Mouse (Mus musculus) subcutaneous adipose tissue, adult 2 months (tissue): ENCODE data around the gene Olfr1417. TPM values are rescaled to one million over a fixed set of nuclear protein-coding genes. Genes with fewer than 3 reads are reported as not detected.

Experiments
- polyA plus RNA-seq: library from polyadenylated mRNA; depleted of rRNA; stranded (reverse); fragments of >200 nt; gene quantifications from 2 replicates; pipeline ENCODE4 v1.2.3, GENCODE M21; 2012; ENCODE audit warnings: low replicate concordance; rRNA removed

Gene Olfr1417
- polyA plus RNA-seq = not detected in 2 replicates

DNA sequence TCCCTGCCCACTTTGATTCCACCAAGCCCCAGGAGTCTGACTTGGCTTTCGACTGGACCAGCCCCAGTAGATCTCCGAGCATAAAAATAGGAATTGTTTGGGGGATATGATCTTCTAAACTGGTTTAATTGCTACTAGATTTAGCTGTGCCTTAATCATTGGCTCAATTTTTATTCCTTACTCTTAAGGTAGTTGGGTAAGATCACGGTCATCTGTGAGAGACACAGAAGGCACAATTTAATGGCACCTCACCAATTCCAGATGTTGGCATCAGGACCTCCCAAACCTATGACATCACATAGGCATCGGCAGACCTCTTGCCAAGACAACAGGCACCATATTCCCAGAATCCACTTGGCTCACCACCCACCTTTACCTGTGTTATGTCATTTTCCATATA, at the start of gene Olfr1417:
Gene Olfr1417, minus strand, starts transcription at position 101 of the 400 bp plus-strand sequence.

DNA sequence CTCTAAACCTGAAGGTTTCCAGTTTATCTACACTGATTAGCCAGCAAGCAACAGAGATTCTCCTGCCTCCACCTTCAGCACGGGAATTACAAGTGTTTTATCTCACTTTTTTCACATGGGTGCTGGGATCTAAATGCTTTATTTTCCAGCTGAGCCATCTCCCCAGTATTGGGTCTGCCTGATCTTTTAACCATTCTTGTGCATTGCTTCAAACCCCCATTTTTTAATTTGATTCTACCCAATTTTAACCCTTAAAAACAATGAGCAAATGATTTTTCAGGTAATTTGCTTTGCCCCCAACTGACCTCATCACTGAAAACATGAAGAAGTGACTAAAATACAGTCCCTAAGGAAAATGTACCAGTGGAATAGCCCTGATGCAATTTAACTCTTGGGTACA, 47.2 kb upstream of the Olfr1417 start, which contains the start of gene Olfr1420:
Gene Olfr1420, plus strand, starts transcription at position 301 of the 400 bp plus-strand sequence.

DNA sequence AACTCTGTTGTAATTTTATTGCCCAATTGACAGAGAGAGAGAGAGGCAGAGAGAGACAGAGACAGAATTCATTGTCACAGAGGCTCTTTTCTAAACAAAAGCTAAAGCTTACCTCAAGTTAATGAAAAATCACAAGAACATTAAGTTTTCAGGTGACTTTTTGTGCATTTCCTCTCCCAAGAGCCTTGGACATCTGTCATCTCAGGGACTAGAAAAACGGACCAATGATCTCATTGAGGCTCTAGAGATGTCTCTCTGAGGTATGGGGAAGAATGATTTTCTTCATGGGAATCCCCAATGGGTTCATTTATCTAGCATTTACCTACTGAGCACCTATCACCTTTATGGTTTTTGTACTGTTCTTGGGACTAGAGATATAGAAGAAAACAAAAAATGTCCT, 36.0 kb upstream of the Olfr1417 start, which contains the start of gene Olfr1419:
Gene Olfr1419, minus strand, starts transcription at position 101 of the 400 bp plus-strand sequence.

DNA sequence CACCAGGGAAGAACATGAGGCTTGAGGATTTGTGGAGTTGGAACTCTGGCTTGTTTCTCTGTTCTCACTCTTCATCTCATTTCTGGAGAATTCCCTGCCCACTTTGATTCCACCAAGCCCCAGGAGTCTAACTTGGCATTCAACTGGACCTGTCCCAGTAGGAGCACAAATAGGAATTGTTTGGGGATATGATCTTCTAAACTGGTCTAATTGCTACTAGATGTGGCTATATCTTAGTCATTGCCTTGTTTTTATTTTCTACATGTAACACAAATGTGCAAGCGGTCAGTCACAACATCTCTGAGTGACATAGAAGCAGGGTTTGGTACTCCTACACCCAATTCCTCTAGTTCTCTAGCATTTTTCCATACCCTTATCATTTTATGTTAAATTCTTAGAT, 21.9 kb upstream of the Olfr1417 start, which contains the start of gene Olfr1418:
Gene Olfr1418, minus strand, starts transcription at position 101 of the 400 bp plus-strand sequence.

DNA sequence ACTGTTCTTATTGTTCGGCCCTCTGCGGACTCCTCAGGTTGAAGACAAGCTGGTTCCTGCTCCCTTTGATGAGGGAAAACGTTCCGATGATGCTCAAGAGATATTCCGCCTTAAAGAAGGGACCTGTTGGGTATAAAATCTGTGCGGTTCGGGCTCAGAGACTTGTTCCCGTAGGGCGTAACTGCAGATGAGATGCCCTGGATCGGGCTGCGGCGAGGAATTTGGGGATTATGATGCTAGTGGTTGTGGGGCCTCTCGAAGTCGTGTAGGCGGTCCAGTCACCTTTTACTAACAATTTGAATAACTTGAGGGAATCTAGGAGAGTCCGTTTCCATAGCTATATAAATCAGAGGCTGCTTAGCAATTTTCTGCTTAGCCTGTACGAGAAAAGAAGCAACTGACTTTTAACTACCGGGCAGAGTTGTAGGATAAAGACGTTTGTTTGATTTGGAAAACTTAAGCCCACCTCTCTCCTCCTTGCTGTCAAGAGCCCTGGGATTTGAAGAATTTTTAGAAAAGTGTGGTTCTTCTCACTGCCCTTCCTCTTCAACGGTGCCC, 19.8 kb downstream of the Olfr1417 start, which contains the start of gene Stx3:
Gene Stx3, minus strand, starts transcription at position 261 of the 558 bp plus-strand sequence.

Other genes starting within 250 kb of the Olfr1417 start
- gene Ms4a6d, start 234.4 kb downstream of the Olfr1417 start, polyA plus RNA-seq = 6.9 and 7.9 TPM in 2 replicates
- not detected in 2 replicates for gene Ms4a2, start 215.5 kb downstream of the Olfr1417 start, polyA plus RNA-seq
- not detected in 2 replicates for gene Ms4a3, start 198.4 kb downstream of the Olfr1417 start, polyA plus RNA-seq
- not detected in 2 replicates for gene Oosp2, start 178.7 kb downstream of the Olfr1417 start, polyA plus RNA-seq
- not detected in 2 replicates for gene Oosp1, start 148.1 kb downstream of the Olfr1417 start, polyA plus RNA-seq
- not detected in 2 replicates for gene Oosp3, start 142.2 kb downstream of the Olfr1417 start, polyA plus RNA-seq
- not detected in 2 replicates for gene Gif, start 91.7 kb downstream of the Olfr1417 start, polyA plus RNA-seq
- gene Mrpl16, start 68.8 kb downstream of the Olfr1417 start, polyA plus RNA-seq = 18.3 and 19.2 TPM in 2 replicates
- gene Stx3, start 19.8 kb downstream of the Olfr1417 start, polyA plus RNA-seq = 6.3 and 11.1 TPM in 2 replicates
- not detected in 2 replicates for gene Olfr1418, start 21.8 kb upstream of the Olfr1417 start, polyA plus RNA-seq
- not detected in 2 replicates for gene Olfr1419, start 35.9 kb upstream of the Olfr1417 start, polyA plus RNA-seq
- not detected in 2 replicates for gene Olfr1420, start 47.3 kb upstream of the Olfr1417 start, polyA plus RNA-seq
- 17.1 and 19.7 TPM in 2 replicates for gene Patl1, start 73.2 kb upstream of the Olfr1417 start, polyA plus RNA-seq
- gene Osbp, start 126.7 kb upstream of the Olfr1417 start, polyA plus RNA-seq = 18.9 and 28.7 TPM in 2 replicates
- gene Olfr1423, start 202.1 kb upstream of the Olfr1417 start, polyA plus RNA-seq = not detected in 2 replicates
- gene Olfr1424, start 223.5 kb upstream of the Olfr1417 start, polyA plus RNA-seq = not detected in 2 replicates
- gene Olfr1425, start 238.5 kb upstream of the Olfr1417 start, polyA plus RNA-seq = not detected in 2 replicates